Mouse (Mus musculus): ENCODE results near the gene Rsl24d1.

DNA sequence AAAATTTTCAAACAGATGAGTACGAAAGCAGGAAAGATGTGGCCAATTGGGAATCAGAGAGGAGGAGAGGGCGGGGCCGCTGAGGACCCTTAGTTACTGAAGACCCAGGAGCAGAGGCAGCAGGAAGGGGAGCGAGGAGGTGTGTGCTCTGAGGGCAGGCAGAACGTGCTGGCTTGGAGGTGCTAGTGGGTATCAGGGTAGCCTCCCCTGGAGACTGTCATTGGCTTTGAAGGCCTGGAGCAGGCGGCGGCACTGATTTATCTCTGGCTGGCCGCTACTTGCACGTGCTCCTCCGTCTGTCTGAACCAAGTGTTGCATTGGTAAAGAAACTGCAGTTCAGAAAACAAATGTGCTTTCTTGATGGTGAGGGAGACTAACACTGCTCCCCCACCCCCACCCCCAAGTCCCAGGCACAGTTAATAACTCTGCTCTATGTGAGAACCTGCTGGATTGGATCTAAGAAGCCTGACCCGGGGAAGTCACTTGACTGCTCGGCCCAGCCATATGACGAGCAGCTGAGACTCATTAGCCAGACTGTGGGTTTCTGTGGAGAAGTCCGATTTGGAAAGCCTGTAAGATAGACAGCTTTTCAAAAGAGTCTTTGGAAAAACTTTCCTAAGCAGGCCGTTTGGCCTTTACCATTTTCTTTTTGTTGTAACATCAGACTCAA, 49.5 kb upstream of the Rsl24d1 start:
- TF ChIP-seq FLI1 (IDR thresholded peaks at IDR 0.05; ENCODE audit: low read length), result no peak
- no peak for TF ChIP-seq GATA1 (IDR thresholded peaks at IDR 0.05; ENCODE audit: borderline replicate concordance, low read length)
